Mouse (Mus musculus) heart, postnatal 0 days (tissue): ENCODE measurements around the gene Stk39. TPM values are rescaled to one million over a fixed set of nuclear protein-coding genes. Genes with fewer than 3 reads are reported as not detected.

Source experiments
- ATAC-seq: fragments of 200-750 bp; cut with Nextera tagmentation; 2 replicates; pipeline ENCODE4 v1.8.0; 2017; ENCODE audit warnings: low read depth, moderate number of reproducible peaks, moderate library complexity; ENCODE audit not compliant: insufficient read depth
- DNase-seq: peaks from one replicate; pipeline ENCODE4 v3.0.0-alpha.2; 2016; ENCODE audit warnings: low spot score
- H3K27ac ChIP-seq: fragments of 300-500 bp; sonication (generic); 2 replicates; pipeline ENCODE4 v1.5.1; 2014; ENCODE audit warnings: low read depth, mild to moderate bottlenecking
- H3K27me3 ChIP-seq: fragments of 300-500 bp; sonication (generic); 2 replicates; pipeline ENCODE4 v1.6.1; 2014; ENCODE audit warnings: low read length, mixed read lengths; ENCODE audit not compliant: control insufficient read depth, insufficient read depth
- H3K36me3 ChIP-seq: fragments of 300-500 bp; sonication (generic); replicated peaks from 2 replicates; pipeline ENCODE4 v1.6.1; 2014; ENCODE audit warnings: low read length, mixed read lengths; ENCODE audit not compliant: control insufficient read depth, insufficient read depth
- H3K4me1 ChIP-seq: fragments of 300-500 bp; sonication (generic); 2 replicates; pipeline ENCODE4 v1.6.1; 2014; ENCODE audit warnings: antibody characterized with exemption; ENCODE audit not compliant: control insufficient read depth, insufficient read depth
- H3K4me2 ChIP-seq: fragments of 300-500 bp; sonication (generic); 2 replicates; pipeline ENCODE4 v1.6.1; 2014; ENCODE audit warnings: low read depth, mild to moderate bottlenecking, low read length, moderate library complexity
- H3K4me3 ChIP-seq: fragments of 300-500 bp; sonication (generic); 2 replicates; pipeline ENCODE4 v1.5.1; 2014; ENCODE audit warnings: low read depth, low read length
- H3K9ac ChIP-seq: fragments of 300-500 bp; sonication (generic); replicated peaks from 2 replicates; pipeline ENCODE4 v1.6.1; 2014; ENCODE audit warnings: low read depth, low read length, mixed read lengths
- H3K9me3 ChIP-seq: fragments of 300-500 bp; sonication (generic); replicated peaks from 2 replicates; pipeline ENCODE4 v1.6.1; 2016; ENCODE audit warnings: low read length; ENCODE audit not compliant: control insufficient read depth
- CTCF ChIP-seq: IDR thresholded peaks from 2 replicates; pipeline ENCODE4 v1.5.1; 2016; ENCODE audit warnings: antibody characterized with exemption, control low read depth, low read depth
- EP300 ChIP-seq: IDR thresholded peaks from 2 replicates; pipeline ENCODE4 v1.6.1; 2016; ENCODE audit warnings: antibody characterized with exemption, low read depth
- WGBS: fragments of 180-500 bp; shearing (Covaris S2); extraction: QIAGEN DNeasy Blood & Tissue Kit; methylation state at CpG from one replicate; pipeline ENCODE4 v1.1.7; 2014; 5-methylcytosine and 5-hydroxymethylcytosine counted together
- polyA plus RNA-seq: library from polyadenylated mRNA; unstranded; fragments of >200 nt; fragmentation: Nextera tagmentation; extraction: Ambion mirVana; gene quantifications from 2 replicates; pipeline ENCODE4 v1.2.1, GENCODE M21; 2015
- total RNA-seq: library from RNA; depleted of rRNA; stranded (reverse); fragments of >200 nt; gene quantifications from 2 replicates; pipeline ENCODE4 v1.2.3, GENCODE M21; 2014; ENCODE audit warnings: low replicate concordance

The Stk39 gene
- total and polyA plus RNA-seq, 2 experiments from 2014 or later, result 81.8 to 93.2 TPM

- WGBS, result 89% methylated on average over 2 of the region's 2 CpGs
- H3K27me3 ChIP-seq, result no peaks in the 10 kb centered on the region
- H3K9ac ChIP-seq, result no peak overlapping the region
- no peaks in the 10 kb centered on the region for H3K9me3 ChIP-seq
- no peak for ATAC-seq
- peaks cover 28% of the 10 kb centered on the region for H3K36me3 ChIP-seq
- TF ChIP-seq EP300, result no peak
- no peak for TF ChIP-seq CTCF
- no peak overlapping the region for H3K4me3 ChIP-seq
- H3K4me1 ChIP-seq, result no peaks in the 10 kb centered on the region
- no peak for DNase-seq
- no peak overlapping the region for H3K27ac ChIP-seq
- no peak overlapping the region for H3K4me2 ChIP-seq
Measured at GRCm38 (mm10) chr2:68260911-68261310, 211.2 kb downstream of the Stk39 start.

DNA sequence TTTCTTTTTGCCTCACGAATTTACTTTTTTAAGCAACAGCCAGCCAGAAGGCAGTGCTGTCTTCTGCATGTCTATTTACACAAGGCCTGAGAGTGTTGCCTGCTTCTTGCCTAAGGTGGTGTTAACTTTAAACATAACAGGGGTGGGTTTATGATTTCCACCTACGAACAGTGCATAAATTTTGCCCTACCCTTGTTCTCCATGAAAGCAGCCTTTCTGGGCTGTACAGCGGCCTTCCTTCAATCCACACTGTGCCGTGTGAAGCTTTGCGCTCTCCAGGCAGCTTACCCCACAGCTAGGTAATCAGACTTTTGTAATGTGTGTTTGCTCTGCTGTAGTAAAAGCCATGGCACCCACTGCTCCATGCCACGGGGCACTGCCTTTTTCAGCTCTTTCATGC, 214.5 kb downstream of the Stk39 start:
- Histone ChIP-seq H3K4me2 (no peak overlapping the region), H3K4me3 (no peak overlapping the region), H3K27me3 (no peaks in the 10 kb centered on the region), H3K4me1 (no peaks in the 10 kb centered on the region), H3K27ac (no peak overlapping the region), H3K9me3 (no peaks in the 10 kb centered on the region), H3K36me3 (peaks cover 29% of the 10 kb centered on the region), H3K9ac (no peak overlapping the region)
- no peak for TF ChIP-seq CTCF
- no peak for TF ChIP-seq EP300
- WGBS, result 85% methylated on average over 6 of the region's 6 CpGs
- ATAC-seq (no peak), DNase-seq (no peak)

DNA sequence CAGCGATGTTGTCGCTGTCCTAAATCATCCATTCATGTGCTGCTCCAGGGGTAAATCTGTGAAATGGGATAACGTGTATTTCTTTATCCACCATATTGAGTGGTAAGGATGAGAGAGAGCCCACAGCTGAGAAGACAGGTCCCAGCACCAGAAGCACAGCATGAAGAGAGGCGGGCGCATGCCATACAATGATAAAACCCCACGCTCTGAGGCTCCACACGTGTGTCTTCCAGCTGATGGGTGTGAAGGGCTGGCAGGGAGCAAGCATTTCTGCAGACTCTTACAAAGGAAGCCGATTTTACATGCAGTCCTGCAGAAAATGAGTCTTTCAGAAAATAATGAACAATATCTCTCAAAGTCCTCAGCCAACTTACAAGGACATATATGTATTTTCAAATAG, 215.6 kb downstream of the Stk39 start:
- Histone ChIP-seq H3K27ac (no peak overlapping the region), H3K9me3 (no peaks in the 10 kb centered on the region), H3K9ac (no peak overlapping the region), H3K4me1 (no peaks in the 10 kb centered on the region), H3K4me3 (no peak overlapping the region), H3K36me3 (peaks cover 31% of the 10 kb centered on the region), H3K27me3 (no peaks in the 10 kb centered on the region), H3K4me2 (no peak overlapping the region)
- 85% methylated on average over 8 of the region's 8 CpGs for WGBS
- no peak for DNase-seq
- no peak for ATAC-seq
- TF ChIP-seq CTCF (no peak), EP300 (no peak)

DNA sequence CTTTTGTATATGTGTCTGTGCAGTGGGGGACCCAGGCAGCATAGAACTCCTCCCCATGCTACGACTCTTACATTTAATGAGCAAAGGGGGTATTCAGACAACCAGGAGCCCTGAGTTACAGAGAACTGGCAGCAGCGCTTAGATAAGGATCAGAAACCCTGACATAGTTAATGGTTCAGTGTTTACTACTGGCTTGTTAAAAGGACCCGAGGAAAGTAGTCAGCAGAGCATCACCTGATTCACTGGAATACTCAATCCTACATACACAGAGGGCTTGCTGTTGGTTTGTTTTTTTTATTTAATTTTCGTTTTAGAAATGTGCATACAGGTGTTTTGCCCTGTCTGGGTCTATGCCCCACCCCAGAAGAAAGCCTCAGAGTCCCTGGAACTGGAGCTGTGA, 217.3 kb downstream of the Stk39 start:
- Histone ChIP-seq H3K27ac (no peak overlapping the region), H3K9ac (no peak overlapping the region), H3K4me1 (no peaks in the 10 kb centered on the region), H3K9me3 (no peaks in the 10 kb centered on the region), H3K36me3 (peaks cover 36% of the 10 kb centered on the region), H3K4me3 (no peak overlapping the region), H3K27me3 (no peaks in the 10 kb centered on the region), H3K4me2 (no peak overlapping the region)
- WGBS, result 76% methylated on average over 4 of the region's 4 CpGs
- TF ChIP-seq CTCF, result no peak
- no peak for TF ChIP-seq EP300
- ATAC-seq (no peak), DNase-seq (no peak)

DNA sequence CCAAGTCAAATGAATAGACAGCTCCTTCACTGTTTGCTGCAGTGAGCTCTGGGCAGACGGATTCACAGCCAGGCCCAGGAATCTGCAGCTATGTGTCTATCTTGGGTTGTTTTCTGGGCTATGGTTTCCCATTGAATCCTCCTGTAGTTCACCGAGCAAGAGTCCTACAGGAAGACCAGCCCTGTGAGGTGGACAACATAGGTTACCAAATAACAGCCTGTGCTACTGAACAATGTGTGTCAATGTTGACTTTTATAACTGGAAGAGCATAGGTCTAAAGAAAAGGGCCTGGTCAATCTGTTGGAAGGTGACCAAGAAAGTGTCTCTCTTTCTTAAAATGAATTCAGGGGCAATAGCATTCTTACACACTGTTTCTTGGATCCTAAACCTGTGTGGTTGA, 218.8 kb downstream of the Stk39 start:
- Histone ChIP-seq H3K4me3 (no peak overlapping the region), H3K9me3 (no peaks in the 10 kb centered on the region), H3K4me1 (no peaks in the 10 kb centered on the region), H3K27ac (no peak overlapping the region), H3K27me3 (no peaks in the 10 kb centered on the region), H3K4me2 (no peak overlapping the region), H3K9ac (no peak overlapping the region), H3K36me3 (peaks cover 37% of the 10 kb centered on the region)
- ATAC-seq (no peak), DNase-seq (no peak)
- TF ChIP-seq CTCF, result no peak
- no peak for TF ChIP-seq EP300
- WGBS, result 77% methylated on average over 2 of the region's 2 CpGs

- ATAC-seq (no peak), DNase-seq (no peak)
- Histone ChIP-seq H3K4me1 (no peaks in the 10 kb centered on the region), H3K27me3 (no peaks in the 10 kb centered on the region), H3K4me3 (no peak overlapping the region), H3K27ac (no peak overlapping the region), H3K4me2 (no peak overlapping the region), H3K9ac (no peak overlapping the region), H3K36me3 (peaks cover 46% of the 10 kb centered on the region), H3K9me3 (no peaks in the 10 kb centered on the region)
- TF ChIP-seq CTCF (no peak), EP300 (no peak)
- WGBS, result 87% methylated on average over 6 of the region's 6 CpGs
Measured at GRCm38 (mm10) chr2:68252048-68252758, 219.9 kb downstream of the Stk39 start.
